In genomic region chr13:9757842-9758491, GRCm38 (mm10) we compare ENCODE assay signal across 10 mouse cellular contexts. TPM values are rescaled to one million over a fixed set of nuclear protein-coding genes. Genes with fewer than 3 reads are reported as not detected.
DNase-seq lines count a peak whose midpoint lies in the region; ATAC-seq lines count a peak whose summit lies in the region.
"Had no signal": no experiment of that assay in that cellular context is flagged by ENCODE, and none has a peak within 500 bp of the region (broad histone marks: within the 10 kb centered on the region; RNA-seq: fewer than 3 reads in every experiment).

No protein-coding gene starts in this region.

- no peaks in the 10 kb centered on the region for H3K27me3 ChIP-seq in heart, embryonic 13.5 days (replicated peaks)
- H3K27me3 ChIP-seq in intestine, embryonic 15.5 days (replicated peaks) = no peaks in the 10 kb centered on the region

- peaks cover 77% of the 10 kb centered on the region for H3K4me1 ChIP-seq in heart, embryonic 13.5 days
- peaks cover 26% of the 10 kb centered on the region for H3K4me1 ChIP-seq in intestine, embryonic 15.5 days (replicated peaks)

- no peak for DNase-seq in heart, adult 18-20 months
- peak; percentile 19 for DNase-seq in lung, postnatal 10 days
- DNase-seq in lung, postnatal 25 days (ENCODE audit: low spot score) = no peak
- peak; percentile 30 for DNase-seq in right cerebral cortex, postnatal 25 days
- DNase-seq in thymus, postnatal 36 days = no peak
- DNase-seq in T-cell, adult 2 months (ENCODE audit: low spot score) = no peak
- DNase-seq: B cell, adult 2 months; thymus, adult 2 months had no signal

- no peaks in the 10 kb centered on the region for H3K36me3 ChIP-seq in heart, embryonic 13.5 days
- H3K36me3 ChIP-seq in intestine, embryonic 15.5 days = no peaks in the 10 kb centered on the region

- no peak overlapping the region for H3K9ac ChIP-seq in heart, embryonic 13.5 days
- H3K9ac ChIP-seq in intestine, embryonic 15.5 days = no peak overlapping the region

- ATAC-seq in heart, embryonic 13.5 days (ENCODE audit: extremely low read depth, insufficient number of reproducible peaks, low FRiP score, low TSS enrichment) = no peak
- peak; percentile 55 for ATAC-seq in intestine, embryonic 15.5 days

- 65% methylated on average over 9 of the region's 9 CpGs for WGBS in heart, embryonic 13.5 days
- WGBS in intestine, embryonic 15.5 days = 47% methylated on average over 9 of the region's 9 CpGs

- H3K27ac ChIP-seq in heart, embryonic 13.5 days (replicated peaks) = peak overlapping the region; percentile 16; the same call in 1 of the 2 replicates
- peak overlapping the region; percentile 48; the same call in 1 of the 2 replicates for H3K27ac ChIP-seq in intestine, embryonic 15.5 days

- no peak overlapping the region for H3K4me3 ChIP-seq in heart, embryonic 13.5 days
- H3K4me3 ChIP-seq in intestine, embryonic 15.5 days (replicated peaks) = no peak overlapping the region

- H3K4me2 ChIP-seq in heart, embryonic 13.5 days = no peak overlapping the region
- H3K4me2 ChIP-seq in intestine, embryonic 15.5 days (replicated peaks) = peak overlapping the region; percentile 41

- H3K9me3 ChIP-seq in heart, embryonic 13.5 days = no peaks in the 10 kb centered on the region
- no peaks in the 10 kb centered on the region for H3K9me3 ChIP-seq in intestine, embryonic 15.5 days

RNA-seq across cellular contexts. Expression of gene Zmynd11, which starts 7.2 kb away (rescaled TPM):
- 98.4 and 103 TPM in 2 replicates for polyA plus RNA-seq in heart, embryonic 13.5 days (2015; fragmentation: Nextera tagmentation; extraction: Ambion mirVana)
- total RNA-seq in heart, adult 18-20 months (2021) = 100 to 1,000 TPM; 115 to 116 TPM
- 78.1 and 87.9 TPM in 2 replicates for polyA plus RNA-seq in intestine, embryonic 15.5 days (2015; fragmentation: Nextera tagmentation; extraction: Ambion mirVana)

Comparison
In these comparisons a context has a peak if more than half of its experiments do, and no peak if none do; other contexts are left out.
1. DNase-seq: peak in lung, postnatal 10 days (single experiment) and right cerebral cortex, postnatal 25 days (single experiment); none in heart, adult 18-20 months (0 of 2), lung, postnatal 25 days (single experiment), thymus, postnatal 36 days (0 of 2) and T-cell, adult 2 months (single experiment).